Mouse (Mus musculus): ENCODE measurements around the gene Sh3pxd2a.

The Sh3pxd2a gene

GRCm38 (mm10) chr19:47335262-47335661 is 128.9 kb downstream of the Sh3pxd2a start:
- DNase-seq (ENCODE audit: low spot score): no peak

GRCm38 (mm10) chr19:47334713-47335112 is 129.5 kb downstream of the Sh3pxd2a start:
- no peak for DNase-seq (ENCODE audit: low spot score)

GRCm38 (mm10) chr19:47330743-47331227 is 133.4 kb downstream of the Sh3pxd2a start:
- no peak for DNase-seq (ENCODE audit: low spot score)

- DNase-seq (ENCODE audit: low spot score): no peak
Observed at GRCm38 (mm10) chr19:47329102-47329501, 135.1 kb downstream of the Sh3pxd2a start.

GRCm38 (mm10) chr19:47327896-47328882 is 136.0 kb downstream of the Sh3pxd2a start:
- DNase-seq (ENCODE audit: low spot score): no peak

- no peak for DNase-seq (ENCODE audit: low spot score)
Observed at GRCm38 (mm10) chr19:47325881-47326280, 138.3 kb downstream of the Sh3pxd2a start.

GRCm38 (mm10) chr19:47323096-47323849 is 140.9 kb downstream of the Sh3pxd2a start:
- no peak for DNase-seq (ENCODE audit: low spot score)

- no peak for DNase-seq (ENCODE audit: low spot score)
Observed at GRCm38 (mm10) chr19:47320331-47320668, 143.9 kb downstream of the Sh3pxd2a start.

GRCm38 (mm10) chr19:47319521-47320330 is 144.5 kb downstream of the Sh3pxd2a start:
- DNase-seq (ENCODE audit: low spot score): no peak

GRCm38 (mm10) chr19:47319061-47319460 is 145.1 kb downstream of the Sh3pxd2a start:
- DNase-seq (ENCODE audit: low spot score): no peak

- peak; percentile 79 for DNase-seq (ENCODE audit: low spot score)
Observed at GRCm38 (mm10) chr19:47317063-47317938, 146.9 kb downstream of the Sh3pxd2a start.

GRCm38 (mm10) chr19:47316288-47317062 is 147.7 kb downstream of the Sh3pxd2a start:
- no peak for DNase-seq (ENCODE audit: low spot score)

GRCm38 (mm10) chr19:47315917-47316265 is 148.3 kb downstream of the Sh3pxd2a start:
- DNase-seq (ENCODE audit: low spot score): no peak

GRCm38 (mm10) chr19:47315091-47315916 is 148.9 kb downstream of the Sh3pxd2a start:
- DNase-seq (ENCODE audit: low spot score): no peak

GRCm38 (mm10) chr19:47314076-47314941 is 149.9 kb downstream of the Sh3pxd2a start:
- DNase-seq (ENCODE audit: low spot score): no peak

- no peak for DNase-seq (ENCODE audit: low spot score)
Observed at GRCm38 (mm10) chr19:47313387-47314075, 150.7 kb downstream of the Sh3pxd2a start.

GRCm38 (mm10) chr19:47311162-47311561 is 153.0 kb downstream of the Sh3pxd2a start:
- no peak for DNase-seq (ENCODE audit: low spot score)

GRCm38 (mm10) chr19:47309824-47310223 is 154.4 kb downstream of the Sh3pxd2a start:
- DNase-seq (ENCODE audit: low spot score): no peak
